Mouse (Mus musculus) urinary bladder, adult 2 months (tissue): ENCODE measurements around the gene Nr4a3. TPM values are rescaled to one million over a fixed set of nuclear protein-coding genes. Genes with fewer than 3 reads are reported as not detected.

Source experiments
- DNase-seq: peaks from one replicate; pipeline ENCODE4 v3.0.0; 2022; ENCODE audit warnings: low spot score
- polyA plus RNA-seq: library from polyadenylated mRNA; depleted of rRNA; stranded (reverse); fragments of >200 nt; gene quantifications from 2 replicates; pipeline ENCODE4 v1.2.3, GENCODE M21; 2012; rRNA removed

The Nr4a3 gene
- polyA plus RNA-seq: 1.9 and 2.6 TPM in 2 replicates

DNA sequence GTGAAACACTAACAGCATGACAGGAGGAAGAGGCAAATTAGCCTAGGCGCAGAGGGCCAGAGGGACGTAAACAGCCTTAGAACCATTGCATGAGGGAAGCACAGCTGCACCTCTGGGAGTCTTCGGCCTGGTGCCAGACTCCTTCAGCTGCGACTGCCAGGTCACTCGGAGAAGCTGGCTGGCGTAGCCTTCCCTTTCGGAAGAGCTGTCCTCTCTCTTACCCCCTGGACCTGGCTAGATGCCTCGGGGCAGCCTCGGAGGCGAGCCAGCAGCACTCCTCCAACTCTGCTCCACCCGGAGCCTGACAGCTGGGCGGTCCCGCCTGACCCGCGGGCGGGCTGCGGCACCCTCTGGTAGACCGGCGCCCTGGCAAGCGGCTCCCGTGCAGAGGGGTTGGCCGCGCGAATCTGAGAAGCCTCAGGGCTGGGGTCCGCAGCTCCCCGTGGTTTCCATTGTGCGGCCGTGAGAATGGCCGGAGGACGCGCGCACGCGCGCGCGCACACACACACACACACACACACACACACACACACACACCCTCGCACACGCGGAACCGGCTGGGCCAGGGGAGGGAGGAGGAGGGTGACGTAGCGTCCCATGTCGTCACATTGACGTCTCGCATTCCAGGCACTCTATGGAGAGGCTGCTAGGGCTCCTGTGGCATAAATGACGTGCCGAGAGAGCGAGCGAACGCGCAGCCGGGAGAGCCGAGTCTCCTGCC is at the start of gene Nr4a3:
Nr4a3 (plus strand) TSS at position 663 of the 721 bp plus-strand sequence.
- peak; percentile 84 for DNase-seq

DNA sequence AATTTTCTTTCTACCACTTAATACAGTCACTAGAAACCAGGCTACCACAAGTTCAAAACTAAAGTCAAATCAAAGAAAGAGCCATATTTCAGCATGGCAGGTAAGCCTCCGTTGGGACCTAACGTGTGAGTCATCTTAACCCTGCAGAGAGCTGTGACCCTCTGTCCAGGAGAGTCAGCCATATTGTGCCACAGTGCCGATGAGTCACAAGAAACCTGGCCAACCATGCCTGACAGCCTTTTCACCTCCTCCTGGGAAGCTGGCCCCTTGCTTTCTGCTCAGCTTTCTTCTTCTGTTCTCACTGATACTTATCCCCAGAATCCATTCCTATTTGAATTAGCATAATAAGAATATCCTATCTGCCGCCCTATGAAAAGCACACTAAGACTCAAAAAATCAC is 42.0 kb upstream of the Nr4a3 start:
- no peak for DNase-seq

DNA sequence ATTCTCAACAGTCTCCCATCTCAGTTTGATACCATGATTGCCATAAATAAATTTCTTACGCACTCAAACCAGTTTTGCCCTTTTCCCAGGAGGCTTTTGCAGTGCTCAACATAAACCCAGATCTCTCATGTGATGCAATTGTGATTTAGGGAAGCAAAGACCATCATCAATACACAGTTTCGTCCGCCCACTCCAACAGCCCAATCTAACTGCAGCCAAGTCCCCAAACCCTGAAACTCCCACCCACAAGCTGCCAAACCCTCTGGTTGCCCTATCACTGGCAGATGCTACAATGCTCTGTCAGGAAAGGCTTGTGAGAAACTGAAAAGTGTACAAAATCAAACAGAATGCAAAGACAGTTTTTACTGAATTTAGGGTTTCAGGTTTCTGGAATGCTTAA is 41.5 kb upstream of the Nr4a3 start:
- DNase-seq: no peak

DNA sequence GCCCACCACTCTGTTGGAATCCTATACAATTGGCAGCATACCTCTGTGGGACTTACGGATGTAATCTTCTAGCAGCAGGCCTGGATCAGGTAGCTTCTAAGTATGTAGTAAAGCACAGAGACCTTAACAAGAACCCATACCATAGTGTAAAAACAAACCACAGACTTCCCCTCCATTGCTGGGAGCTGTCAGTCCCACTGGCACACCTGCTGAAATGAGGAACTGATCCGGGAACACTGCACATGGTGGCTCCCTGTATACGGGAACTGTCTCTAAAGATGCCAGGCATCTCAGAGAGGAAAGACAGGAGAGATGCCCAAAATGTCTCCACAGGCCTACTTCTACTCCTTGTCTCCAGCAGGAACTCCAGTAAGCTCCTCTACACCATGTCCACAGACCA is 38.6 kb upstream of the Nr4a3 start:
- DNase-seq: no peak

DNA sequence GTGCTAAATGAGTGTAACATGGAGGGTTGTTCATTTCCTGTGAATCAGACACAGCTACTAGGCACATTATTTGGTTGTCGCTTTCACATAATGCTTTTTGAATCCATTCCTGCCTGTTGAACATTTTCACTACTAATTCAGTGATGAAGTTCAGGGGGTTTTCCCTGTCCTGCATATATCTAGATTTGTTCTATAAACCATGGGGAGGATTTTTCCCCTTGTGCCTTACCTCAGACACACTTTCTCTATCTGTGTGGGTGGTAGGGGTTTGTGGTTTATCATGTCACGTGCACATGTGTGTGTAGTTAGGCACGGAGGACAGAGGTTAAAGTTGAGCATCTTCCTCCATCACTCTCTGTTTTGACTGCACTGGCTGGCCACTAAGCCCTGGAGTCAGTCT is 32.7 kb upstream of the Nr4a3 start:
- no peak for DNase-seq

DNA sequence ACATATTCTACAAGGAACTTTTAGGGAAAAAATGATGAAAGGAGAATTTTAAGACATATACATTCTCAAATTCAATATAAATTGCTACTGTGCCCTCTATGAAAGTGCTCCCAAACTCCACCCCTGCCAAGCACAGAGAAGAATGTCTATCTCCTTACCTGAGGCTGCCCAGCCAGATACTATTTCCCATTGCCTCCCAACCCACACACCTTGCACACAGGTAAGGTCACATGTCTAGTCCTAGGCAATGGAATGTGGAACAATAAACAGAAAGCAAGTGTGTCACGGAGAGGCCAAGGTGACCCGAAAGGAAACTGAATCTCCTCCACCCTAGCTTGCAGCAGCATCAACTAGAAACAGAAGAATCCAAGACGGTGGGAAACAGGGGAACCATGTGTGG is 22.0 kb upstream of the Nr4a3 start:
- DNase-seq: no peak

DNA sequence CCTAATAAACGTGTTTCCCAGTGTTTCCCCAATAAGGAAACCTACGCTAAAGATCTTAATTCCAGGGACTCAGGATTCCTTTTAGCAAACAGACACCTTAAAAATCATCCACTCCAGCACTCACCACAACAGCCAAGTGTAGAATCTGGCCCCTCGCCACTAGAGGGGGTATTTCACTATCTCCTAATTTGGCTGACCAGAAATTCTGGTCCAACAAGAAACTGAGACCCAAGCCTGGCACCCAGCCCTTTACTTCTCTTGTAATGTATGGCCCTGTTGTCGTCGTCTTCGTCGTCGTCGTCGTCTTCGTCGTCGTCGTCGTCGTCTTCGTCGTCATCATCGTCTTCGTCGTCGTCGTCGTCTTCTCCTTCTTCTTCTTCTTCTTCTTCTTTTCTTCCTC is 15.3 kb upstream of the Nr4a3 start:
- DNase-seq: no peak

DNA sequence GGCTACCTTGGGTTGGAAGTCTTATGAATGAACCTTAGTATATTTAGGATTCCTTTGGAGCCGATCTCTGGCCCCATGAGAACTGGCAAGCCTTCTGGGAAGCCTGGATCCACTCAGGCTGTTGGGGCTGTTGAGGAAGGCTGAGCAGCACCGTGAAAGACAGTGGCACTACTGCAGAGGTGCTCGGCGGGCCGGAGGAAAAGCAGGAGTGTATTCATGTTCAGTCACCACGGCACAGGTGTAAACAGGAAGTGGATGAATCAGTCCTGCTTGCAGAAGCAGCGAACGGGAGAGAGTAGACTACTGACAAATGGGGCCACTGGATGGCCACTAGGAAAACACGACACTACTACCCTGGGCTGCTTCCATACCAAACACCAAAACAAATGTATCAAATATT is 10.7 kb upstream of the Nr4a3 start:
- DNase-seq: no peak

DNA sequence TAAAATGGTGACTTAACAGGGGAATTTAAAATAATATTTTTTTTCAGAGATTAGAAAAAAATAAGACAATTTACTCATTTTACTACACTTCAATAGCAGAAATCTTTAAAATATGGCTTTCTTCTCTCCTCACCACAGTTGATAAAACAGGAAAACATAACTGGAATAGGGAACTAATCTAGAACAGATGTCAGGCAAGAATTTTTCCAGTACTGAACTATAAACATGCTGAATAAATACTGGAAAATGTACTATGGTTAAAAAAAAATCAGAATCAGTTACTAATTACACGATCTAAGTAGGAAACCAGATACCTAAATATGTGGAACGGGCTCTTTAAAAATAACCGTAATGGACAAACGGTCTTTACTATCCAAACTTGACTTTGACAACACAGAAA is 7.3 kb upstream of the Nr4a3 start:
- DNase-seq: no peak

DNA sequence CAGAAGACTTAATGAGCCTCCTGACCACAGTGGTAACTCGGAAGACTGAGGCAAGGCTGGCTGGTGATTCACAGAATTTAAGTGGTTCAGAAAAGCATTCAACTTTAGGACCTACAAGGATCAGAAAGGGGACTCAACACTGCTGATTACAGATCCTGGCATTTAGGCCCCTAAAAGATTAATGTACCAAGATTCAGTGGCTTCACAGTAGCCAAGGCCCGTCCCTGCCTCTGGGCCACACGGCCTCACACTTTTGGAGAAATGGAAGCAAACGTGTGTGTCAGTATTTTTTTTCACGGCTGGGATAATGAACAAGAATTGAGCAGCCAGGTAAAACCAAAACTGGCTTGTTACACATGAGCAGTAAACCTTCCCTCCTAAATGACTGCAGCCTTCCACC is 6.1 kb upstream of the Nr4a3 start:
- DNase-seq: no peak

DNA sequence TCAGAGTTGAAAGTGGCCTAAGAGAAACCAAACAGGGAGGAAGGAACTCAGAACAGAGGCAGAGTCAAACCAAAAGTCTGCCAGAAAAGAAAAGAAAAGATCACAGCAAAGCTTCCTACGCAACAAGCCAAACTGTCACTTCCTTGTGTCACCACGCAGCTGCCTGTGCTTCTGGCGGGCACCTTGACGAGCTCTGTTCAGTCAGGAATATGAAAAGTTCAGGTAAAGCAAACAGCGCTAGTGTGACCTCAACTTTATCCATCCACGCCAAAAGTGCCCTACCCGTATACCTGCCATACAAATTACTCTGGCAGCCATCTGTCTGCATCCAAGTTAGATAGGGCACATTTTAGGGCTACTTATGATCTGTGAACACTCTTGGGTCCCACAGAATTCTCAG is 5.2 kb upstream of the Nr4a3 start:
- no peak for DNase-seq

DNA sequence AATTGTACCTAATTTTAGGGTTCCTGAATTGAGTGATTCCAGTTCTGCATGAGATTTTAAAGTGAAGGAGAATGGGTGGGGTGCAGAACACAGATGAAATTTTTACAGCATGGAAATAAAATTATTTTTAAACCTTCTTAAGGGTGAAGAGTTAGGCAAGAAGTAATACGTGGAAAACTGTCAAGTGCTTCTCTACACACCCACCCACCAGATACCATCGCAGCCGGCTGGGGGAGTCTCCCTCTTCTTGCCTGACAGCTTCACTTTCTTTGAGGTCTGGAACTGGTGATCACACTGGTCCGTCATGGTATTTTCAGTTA is 2.5 kb upstream of the Nr4a3 start:
- DNase-seq: no peak

DNA sequence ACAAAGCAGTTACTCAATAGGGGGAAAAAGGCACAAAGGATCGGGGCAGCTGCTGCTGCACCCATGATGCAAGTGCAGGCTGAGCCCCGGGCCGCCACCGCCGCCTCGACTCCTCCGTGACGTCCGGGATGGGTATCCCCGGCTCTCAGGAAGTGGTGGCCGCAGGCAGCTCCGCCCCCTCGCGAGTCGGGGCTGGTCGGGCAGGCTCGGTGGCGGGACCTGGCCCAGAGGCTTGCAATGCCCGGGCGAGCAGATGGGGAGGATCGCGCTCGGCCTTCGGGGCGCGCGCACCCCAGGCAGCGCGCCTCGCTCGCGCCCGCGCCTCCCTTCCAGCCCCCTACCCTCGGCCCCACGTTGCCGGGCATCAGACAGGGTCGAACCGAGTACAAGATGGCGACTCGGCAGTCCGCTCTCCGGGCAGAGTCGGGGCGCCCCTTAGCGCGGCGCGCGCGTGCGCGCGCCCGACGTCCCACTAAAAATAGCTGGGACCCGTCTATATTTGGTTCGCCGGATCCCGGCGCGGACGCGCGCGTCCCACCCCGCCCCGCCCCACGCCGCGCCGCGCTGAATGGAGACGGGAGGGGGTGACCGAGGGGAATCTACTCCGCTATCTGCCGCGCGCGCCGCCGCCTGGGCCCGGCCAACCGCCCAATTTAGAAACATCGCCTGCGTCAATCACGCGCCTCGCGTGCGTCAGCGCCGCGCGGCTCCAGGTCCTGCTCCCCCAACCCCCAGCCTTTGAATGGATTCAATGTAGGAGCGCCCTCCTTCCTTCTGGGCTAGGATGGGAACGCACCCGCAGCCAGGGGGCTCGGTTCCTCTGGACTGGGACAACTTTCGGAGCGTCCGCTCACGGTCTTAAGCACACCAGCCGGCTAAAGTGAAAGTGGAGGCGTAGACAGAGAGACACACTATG is 1.9 kb upstream of the Nr4a3 start:
- DNase-seq: peak; percentile 97

DNA sequence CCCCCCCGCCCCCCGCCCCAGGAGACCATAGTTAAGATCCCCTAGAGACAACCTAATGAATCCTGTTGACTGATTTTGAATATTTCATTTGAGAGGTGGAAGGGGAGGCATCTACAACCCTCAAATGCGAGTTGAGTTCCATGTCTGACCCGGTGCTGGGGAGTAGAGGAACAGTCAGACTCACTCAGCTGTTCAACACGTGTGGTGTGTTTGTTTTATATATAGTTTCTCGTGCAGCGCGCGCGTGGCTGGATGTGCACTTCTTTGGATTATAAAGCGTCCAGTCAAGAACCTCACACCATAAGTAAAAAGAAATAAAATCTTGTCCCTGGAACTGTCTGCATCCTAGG is 837 bp upstream of the Nr4a3 start:
- no peak for DNase-seq

DNA sequence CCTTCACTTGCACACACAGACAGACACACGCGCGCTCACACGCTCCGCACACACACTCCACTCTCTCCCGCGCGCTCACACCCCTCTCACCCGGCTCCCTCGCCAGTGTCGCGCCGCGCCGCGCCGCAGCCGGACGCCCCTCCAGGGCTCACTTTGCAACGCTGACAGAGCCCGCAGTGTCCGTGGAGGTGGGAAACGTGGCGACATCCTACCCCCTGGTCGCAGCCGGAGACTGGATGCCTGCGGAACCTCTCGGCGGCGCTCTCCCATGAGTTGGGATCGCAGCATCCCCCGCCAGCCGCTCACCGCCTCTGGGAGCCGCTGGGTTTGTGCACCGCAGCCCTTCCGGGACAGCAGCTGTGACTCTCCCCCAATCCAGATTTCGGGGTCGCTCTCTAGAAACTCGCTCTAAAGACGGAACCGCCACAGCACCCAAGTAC is 348 bp downstream of the Nr4a3 start:
- no peak for DNase-seq

DNA sequence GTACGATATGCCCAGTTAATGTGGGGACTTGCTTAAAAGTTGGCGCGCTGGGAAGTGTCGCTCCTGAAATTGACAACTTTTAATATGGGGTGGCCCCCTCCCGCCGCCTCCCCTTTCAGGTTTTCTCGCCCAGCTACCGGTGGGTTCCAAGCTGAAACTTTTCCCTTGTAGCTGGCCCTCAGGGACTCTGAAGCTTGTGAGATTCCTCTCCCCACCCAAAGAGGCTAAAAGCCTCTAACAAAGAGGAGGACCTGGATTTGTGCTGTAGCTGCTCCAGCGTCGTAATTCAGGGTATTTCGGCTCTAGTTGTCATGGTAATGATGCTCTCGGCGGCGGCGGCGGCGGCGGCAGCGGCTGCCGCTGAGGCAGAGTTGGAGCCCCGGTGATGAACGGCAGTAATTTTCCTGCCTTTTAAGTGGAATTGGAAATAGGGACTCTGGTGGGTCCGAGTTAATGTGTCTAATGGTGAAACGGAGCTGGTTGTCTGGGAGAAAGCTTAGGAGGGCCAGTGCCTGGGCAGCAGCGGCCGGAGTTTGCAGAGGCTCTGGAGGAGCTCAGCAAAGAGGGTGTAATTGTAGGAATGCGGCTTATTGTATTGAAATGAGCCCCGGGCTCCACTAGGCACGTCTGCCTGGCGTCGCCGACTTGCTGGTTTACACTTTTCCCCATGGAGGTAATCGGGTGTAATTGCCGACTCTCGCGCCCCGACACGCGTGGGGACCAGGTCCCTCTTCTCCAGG is 938 bp downstream of the Nr4a3 start:
- DNase-seq: no peak

DNA sequence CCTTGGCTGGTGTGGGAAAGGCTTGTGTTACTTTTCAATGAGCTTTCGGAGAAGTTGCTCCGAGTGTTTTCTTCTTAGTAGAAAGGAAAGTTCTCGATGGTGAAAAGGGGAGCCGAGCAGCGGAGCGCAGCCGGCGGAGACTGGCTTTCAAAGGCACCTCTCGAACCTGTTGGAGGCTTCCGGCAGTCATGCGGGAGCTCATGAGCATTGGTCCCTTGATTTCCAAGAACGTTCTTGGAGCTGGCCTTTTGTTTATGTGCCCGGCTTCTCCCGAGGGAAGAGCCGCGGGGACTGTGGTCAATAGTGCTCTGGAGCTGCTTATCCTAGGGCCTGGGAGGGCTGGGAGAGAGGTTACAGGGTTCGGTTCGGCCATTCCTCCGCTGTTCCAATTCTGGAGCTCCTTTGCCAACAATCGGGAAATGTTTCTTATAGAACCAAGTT is 1.5 kb downstream of the Nr4a3 start:
- no peak for DNase-seq

DNA sequence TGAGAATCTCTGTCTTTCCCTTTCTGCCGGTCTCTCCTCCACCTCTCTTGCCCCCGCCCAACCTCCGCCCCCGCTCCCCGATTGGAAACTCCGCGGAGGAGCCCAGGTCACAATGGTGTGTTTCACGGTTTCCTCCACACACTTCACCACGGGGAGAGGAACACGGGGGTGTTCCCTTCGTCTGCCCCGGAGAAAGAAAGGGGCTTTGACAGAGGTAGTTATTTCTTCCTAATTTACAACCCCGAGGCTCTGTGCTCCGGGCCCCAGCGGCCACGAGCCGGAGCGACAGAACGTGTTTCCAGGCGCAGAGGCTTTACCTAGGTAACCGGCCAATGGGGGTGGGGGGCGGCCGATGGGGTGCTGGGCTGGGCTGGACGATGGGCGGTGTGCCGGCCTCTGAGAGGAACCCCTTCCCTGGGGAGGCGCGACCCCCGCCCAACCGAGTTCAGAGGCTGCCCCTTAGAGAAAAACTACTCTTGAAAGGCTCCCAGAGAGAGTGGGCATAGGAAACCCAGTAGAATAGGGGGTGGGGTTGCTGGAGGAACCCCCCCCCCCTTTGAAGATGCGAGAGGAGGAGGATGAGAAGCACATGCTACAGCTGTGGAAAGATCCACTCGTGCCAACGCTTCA is 2.3 kb downstream of the Nr4a3 start:
- no peak for DNase-seq

DNA sequence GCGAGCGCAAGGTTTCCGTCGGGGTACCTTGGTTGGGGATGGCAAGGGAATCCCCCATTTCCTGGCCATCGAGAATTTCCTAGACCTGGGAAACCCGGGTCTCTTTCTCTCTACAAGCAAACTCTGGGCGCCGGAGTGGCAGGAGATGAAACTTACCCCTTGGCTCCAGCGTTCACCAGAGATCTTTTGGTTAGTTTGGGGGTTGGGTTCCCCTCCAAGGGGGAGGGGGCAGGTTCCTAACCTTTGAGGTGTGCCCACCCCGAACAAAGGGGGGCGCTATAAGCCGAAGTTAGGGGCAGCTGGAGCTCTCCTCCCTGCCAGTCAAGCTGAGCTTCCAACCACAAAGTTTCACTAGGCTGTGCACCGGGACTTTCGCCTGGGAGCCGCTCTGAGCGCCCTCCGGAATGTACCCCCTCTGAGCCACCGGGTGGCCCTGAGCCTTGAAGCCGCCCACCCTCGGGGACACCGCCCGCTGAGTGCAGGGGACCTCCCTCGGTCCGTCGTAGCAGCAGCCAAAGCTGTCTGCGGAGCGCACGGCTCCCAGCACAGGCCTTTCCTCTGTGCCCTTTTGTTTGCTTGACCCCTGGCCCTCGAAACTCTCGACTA is 2.9 kb downstream of the Nr4a3 start:
- DNase-seq: no peak

DNA sequence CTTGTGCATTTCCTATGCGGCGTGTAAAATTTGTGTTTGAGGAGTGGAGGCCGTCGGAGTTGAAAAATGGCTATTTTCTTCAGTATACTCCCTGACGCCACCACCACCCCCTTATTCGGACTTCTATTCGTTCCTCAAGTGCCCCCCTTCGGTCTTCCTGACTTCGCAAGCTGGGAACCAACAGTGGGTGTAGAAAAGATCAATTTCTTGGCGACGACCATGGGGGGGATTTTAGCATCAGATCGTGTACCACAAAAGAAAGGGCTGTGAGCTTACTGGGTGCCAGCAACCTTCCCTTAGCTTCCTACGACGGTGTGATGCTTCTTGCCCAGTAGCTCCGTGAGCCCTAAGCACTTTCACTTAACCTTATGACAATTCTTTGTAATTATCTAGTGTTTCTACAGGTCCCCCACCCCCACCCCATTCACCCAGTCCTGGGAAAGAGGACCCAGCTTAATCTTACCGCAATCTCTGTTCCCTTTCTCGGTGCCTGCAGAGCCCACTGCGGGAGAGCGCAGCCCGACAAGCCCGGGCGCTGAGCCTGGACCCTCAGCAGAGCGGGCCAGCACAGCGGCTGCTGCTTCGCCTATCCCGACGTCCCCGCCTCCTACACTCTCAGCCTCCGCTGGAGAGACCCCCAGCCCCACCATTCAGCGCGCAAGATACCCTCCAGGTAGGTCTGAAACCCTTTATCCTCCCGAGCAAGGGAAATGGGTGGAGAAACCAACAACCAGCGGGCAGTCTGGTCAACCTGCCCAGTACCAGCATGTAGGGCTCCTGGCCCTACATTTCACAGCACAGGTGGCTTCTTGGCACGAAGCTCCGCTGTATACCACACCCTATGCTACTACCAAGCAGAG is 3.7 kb downstream of the Nr4a3 start:
- DNase-seq: no peak

DNA sequence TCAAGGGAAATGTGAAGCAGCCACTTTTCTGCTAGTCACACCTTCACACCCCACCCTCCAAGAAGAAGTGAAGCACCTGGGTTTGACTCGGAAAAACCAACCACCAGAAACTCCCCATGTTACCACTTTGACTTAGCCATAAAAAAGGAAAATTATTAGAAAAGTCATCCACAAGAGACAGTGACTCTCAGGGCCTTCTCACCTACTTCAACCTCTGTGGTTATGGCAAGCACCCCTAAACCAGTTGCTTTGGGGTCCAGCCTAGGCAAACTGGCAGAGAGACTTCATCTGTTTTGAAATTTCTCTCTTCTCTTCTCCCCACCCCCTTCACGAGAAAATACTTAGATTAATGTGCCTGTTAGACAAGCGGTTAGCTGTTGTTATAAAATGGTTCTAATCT is 5.1 kb downstream of the Nr4a3 start:
- DNase-seq: no peak
